Mouse (Mus musculus): ENCODE measurements around the gene Rad23b.

- TF ChIP-seq CTCF (IDR thresholded peaks at IDR 0.05; ENCODE audit: control insufficient read depth, insufficient read depth, insufficient replicate concordance, low read depth, low read length) (no peak), POLR2A (IDR thresholded peaks at IDR 0.05; ENCODE audit: control insufficient read depth, low read depth, low read length) (no peak)
These were observed 2.0 kb downstream of the Rad23b start for GRCm38 (mm10) chr4:55351860-55352259.

Measured in testis, adult 2 months (tissue).